Mouse (Mus musculus) thymus, postnatal 25 days (tissue): ENCODE results near the gene Rnf31.

Source experiments
- DNase-seq: peaks from one replicate; pipeline ENCODE4 v3.0.0; 2022

Rnf31 gene

GRCm38 (mm10) chr14:55608339-55608738, 16.8 kb downstream of the Rnf31 start:
- DNase-seq, result no peak

GRCm38 (mm10) chr14:55613346-55613745, 21.8 kb downstream of the Rnf31 start:
- DNase-seq, result no peak

- DNase-seq, result no peak
Measured at GRCm38 (mm10) chr14:55614565-55615178, 23.2 kb downstream of the Rnf31 start.

- DNase-seq, result no peak
Measured at GRCm38 (mm10) chr14:55615876-55616275, 24.4 kb downstream of the Rnf31 start.

DNA sequence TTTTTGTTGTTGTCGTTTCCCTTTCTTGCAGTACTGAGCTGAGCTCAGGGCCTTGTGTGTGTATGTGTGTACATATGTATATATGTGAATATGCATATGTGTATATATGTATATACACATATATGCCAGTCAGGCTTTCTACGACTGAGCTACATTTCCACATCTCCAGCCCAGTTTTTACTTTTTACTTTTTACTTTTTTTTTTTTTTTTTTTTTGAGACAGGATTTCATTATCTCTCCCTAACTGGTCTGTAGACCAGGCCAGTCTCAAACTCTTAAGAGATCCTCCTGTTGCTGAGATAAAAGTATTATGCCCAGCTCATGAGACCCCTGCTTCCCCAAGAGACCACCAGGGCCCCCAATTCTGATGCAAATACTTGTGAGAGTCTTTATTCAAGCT, 25.3 kb downstream of the Rnf31 start:
- no peak for DNase-seq

GRCm38 (mm10) chr14:55617822-55618221, 26.3 kb downstream of the Rnf31 start, which contains the start of gene Rec8:
Rec8 (plus strand) TSS chr14:55618037.
- DNase-seq, result no peak

GRCm38 (mm10) chr14:55618486-55619195, 27.1 kb downstream of the Rnf31 start:
- DNase-seq, result no peak

DNA sequence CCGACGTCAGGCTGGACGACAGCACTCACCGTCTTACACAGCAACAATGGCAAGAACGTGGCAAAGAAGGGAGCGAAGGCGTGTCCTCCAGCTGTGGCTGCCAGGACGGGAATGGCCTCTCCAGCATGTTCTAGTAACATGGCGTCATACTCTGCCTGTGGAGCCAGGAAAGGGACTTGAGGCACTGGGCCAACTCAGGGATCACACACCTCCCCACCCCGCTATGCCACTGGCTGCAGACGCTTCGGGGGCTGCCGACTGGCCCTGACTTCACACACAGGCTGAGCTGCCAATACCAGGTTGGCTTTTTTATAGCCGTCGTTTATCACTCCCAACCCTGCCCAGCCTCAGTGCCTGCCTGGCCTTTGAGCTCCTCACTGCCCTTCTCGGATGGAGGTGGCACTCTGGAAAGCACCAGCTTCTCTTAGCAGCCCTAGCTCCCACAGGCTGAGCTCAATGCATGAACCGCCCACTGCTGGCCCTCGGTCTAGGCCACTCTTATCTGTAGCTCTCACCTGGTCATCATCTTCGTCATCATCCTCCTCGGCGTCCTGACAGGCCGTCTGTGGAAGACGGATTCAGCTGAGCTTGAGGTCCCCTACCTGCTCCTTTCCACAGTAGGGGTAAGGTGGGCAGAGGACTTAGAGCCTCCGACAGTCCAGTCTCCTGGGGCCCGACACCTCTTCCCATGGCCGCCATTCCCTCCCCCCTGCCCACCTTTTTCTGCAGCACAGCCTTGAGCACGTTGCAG, 36.7 kb downstream of the Rnf31 start:
- DNase-seq, result no peak

DNA sequence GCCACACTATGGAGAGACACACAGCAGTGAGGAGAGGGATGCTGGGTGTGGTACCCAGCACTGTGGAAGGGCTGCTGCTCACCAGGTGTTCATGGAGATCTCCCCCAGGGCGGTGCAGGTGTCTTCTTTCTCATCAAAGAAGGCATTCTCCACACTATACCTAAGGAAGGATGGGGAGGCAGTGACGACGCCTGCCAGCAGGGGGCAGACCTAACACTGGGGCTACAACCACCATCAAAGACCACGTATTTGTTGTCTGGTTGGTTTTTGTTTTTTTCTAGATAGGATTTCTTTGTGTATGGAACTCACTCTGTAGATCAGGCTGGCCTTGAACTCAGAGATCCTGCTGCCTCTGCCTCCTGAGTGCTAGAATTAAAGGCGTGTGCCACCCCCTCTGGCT, 37.8 kb downstream of the Rnf31 start:
- DNase-seq, result peak; percentile 82

- no peak for DNase-seq
Measured at GRCm38 (mm10) chr14:55634874-55635522, 43.5 kb downstream of the Rnf31 start.

GRCm38 (mm10) chr14:55635523-55636007, 44.1 kb downstream of the Rnf31 start, which contains the start of gene Ipo4:
Ipo4 (minus strand) TSS chr14:55635957.
- peak; percentile 87 for DNase-seq

- no peak for DNase-seq
Measured at GRCm38 (mm10) chr14:55637795-55638194, 46.3 kb downstream of the Rnf31 start, which contains the start of gene Gm49378. Gm49378 (minus strand) TSS chr14:55637895.

DNA sequence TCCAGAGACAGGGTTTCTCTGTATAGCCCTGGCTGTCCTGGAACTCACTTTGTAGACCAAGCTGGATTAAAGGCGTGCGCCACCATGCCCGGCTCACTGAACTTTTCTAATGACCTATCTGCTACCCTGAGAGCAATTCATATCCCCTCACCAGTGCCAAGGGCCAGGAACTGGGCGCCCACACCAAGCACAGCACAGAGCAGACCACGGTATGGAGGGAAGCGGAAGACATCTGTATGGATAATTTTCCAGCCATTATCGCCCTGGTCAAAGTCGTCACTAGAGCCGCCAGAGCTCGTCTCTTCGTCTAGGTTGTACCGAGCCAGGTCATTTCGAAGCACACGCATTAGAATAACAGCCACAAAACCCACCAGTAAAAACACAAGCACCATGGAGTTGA, 49.3 kb downstream of the Rnf31 start:
- no peak for DNase-seq

- DNase-seq, result no peak
Measured at GRCm38 (mm10) chr14:55641291-55641690, 49.8 kb downstream of the Rnf31 start.

DNA sequence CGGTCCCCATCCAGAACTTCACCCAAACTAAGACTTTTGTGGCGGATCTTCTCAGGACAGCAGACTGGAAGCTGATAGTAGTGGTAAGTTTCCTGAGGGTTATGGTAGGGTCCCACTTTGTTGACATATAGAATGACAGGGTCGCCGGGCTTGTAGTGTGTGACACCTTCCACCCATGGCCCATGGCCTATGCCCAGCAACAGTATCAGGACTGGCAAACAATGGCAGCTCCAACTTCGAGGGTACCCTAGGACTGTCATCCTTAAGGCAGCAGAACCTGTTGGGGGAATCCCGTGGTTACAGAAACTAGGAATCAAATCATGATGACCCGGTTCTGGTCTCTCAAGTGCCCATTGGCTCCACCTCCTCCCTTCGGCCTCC, 51.2 kb downstream of the Rnf31 start:
- DNase-seq, result no peak

GRCm38 (mm10) chr14:55643060-55643907, 51.8 kb downstream of the Rnf31 start, which contains the start of gene Tm9sf1:
Tm9sf1 (minus strand) TSS chr14:55643806.
- peak; percentile 87 for DNase-seq

- DNase-seq, result peak; percentile 46
Measured at GRCm38 (mm10) chr14:55644261-55644888, 52.9 kb downstream of the Rnf31 start.

DNA sequence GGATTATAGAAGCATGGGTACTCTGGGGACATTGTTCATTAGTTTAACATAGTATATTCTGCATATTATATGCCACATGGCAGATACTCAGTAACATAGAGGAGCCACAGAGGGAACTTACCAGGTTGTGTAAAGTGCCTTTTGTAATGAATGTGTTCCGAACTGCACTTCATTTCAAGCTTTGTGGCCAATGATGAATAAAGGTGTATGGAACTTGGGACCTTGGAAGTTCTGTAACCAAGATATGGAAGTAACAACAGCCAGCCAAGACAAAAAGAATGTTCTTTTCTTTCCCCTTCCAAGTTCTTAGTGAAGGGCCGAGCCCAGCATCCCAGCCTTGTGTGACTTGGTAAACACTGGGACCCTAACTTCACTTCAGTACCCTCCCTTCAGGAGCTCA, 58.4 kb downstream of the Rnf31 start, which contains the start of gene Tssk4:
Tssk4 (plus strand) TSS at position 301 of the 400 bp plus-strand sequence.
- no peak for DNase-seq

DNA sequence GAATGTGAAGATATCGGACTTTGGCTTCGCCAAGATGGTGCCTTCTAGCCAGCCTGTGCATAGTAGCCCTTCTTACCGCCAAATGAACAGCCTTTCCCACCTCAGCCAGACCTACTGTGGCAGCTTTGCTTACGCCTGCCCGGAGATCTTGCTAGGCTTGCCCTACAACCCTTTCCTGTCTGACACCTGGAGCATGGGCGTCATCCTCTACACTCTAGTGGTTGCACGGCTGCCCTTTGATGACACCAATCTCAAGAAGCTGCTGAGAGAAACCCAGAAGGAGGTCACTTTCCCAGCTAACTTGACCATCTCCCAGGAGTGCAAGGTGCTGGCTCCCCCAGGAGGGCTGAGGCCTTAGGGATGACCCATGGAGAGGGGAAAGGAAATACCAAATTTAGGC, 60.0 kb downstream of the Rnf31 start:
- DNase-seq, result peak; percentile 46
